Mouse (Mus musculus): ENCODE measurements around the gene Slc38a3. TPM values are rescaled to one million over a fixed set of nuclear protein-coding genes. Genes with fewer than 3 reads are reported as not detected.

The Slc38a3 gene
- 0.16 and 0.34 TPM in 2 replicates for polyA plus RNA-seq (2015; fragmentation: Nextera tagmentation; extraction: Ambion mirVana)

GRCm38 (mm10) chr9:107669480-107669945 is at the start of gene Slc38a3:
Gene Slc38a3, minus strand, starts transcription at chr9:107669530.

GRCm38 (mm10) chr9:107709697-107710483 is 40.6 kb upstream of the Slc38a3 start, which contains the start of gene Sema3f:
Gene Sema3f, minus strand, starts transcription at chr9:107710475.

GRCm38 (mm10) chr9:107679501-107679900 is 10.2 kb upstream of the Slc38a3 start, which contains the start of gene Gnat1:
Gene Gnat1, minus strand, starts transcription at chr9:107679712.

GRCm38 (mm10) chr9:107635279-107636028 is 33.9 kb downstream of the Slc38a3 start, which contains the start of gene Gnai2:
Gene Gnai2, minus strand, starts transcription at chr9:107635367.

GRCm38 (mm10) chr9:107608741-107609432 is 60.4 kb downstream of the Slc38a3 start, which contains the start of gene Sema3b:
Gene Sema3b, minus strand, starts transcription at chr9:107609229.

Other genes with a start within 250 kb of the Slc38a3 start
- 36.6 and 39.3 TPM in 2 replicates for gene Tmem115, start 135.6 kb downstream of the Slc38a3 start, polyA plus RNA-seq (2015; fragmentation: Nextera tagmentation; extraction: Ambion mirVana)
- gene Cyb561d2, start 127.3 kb downstream of the Slc38a3 start, polyA plus RNA-seq (2015; fragmentation: Nextera tagmentation; extraction: Ambion mirVana), result 16.3 and 17.5 TPM in 2 replicates
- 14.7 and 17.2 TPM in 2 replicates for gene Nprl2, start 127.3 kb downstream of the Slc38a3 start, polyA plus RNA-seq (2015; fragmentation: Nextera tagmentation; extraction: Ambion mirVana)
- gene Zmynd10, start 122.2 kb downstream of the Slc38a3 start, polyA plus RNA-seq (2015; fragmentation: Nextera tagmentation; extraction: Ambion mirVana), result 0.44 and 0.52 TPM in 2 replicates
- 61.6 and 67.2 TPM in 2 replicates for gene Rassf1, start 118.0 kb downstream of the Slc38a3 start, polyA plus RNA-seq (2015; fragmentation: Nextera tagmentation; extraction: Ambion mirVana)
- gene Tusc2, start 106.3 kb downstream of the Slc38a3 start, polyA plus RNA-seq (2015; fragmentation: Nextera tagmentation; extraction: Ambion mirVana), result 30.8 and 32.6 TPM in 2 replicates
- gene Hyal2, start 101.6 kb downstream of the Slc38a3 start, polyA plus RNA-seq (2015; fragmentation: Nextera tagmentation; extraction: Ambion mirVana), result 37.4 and 43.1 TPM in 2 replicates
- 6.4 and 7.9 TPM in 2 replicates for gene Hyal1, start 92.6 kb downstream of the Slc38a3 start, polyA plus RNA-seq (2015; fragmentation: Nextera tagmentation; extraction: Ambion mirVana)
- 9.7 and 14.0 TPM in 2 replicates for gene Naa80, start 90.6 kb downstream of the Slc38a3 start, polyA plus RNA-seq (2015; fragmentation: Nextera tagmentation; extraction: Ambion mirVana)
- gene Hyal3, start 88.7 kb downstream of the Slc38a3 start, polyA plus RNA-seq (2015; fragmentation: Nextera tagmentation; extraction: Ambion mirVana), result 0.60 and 0.61 TPM in 2 replicates
- 21.9 and 26.4 TPM in 2 replicates for gene Ifrd2, start 81.9 kb downstream of the Slc38a3 start, polyA plus RNA-seq (2015; fragmentation: Nextera tagmentation; extraction: Ambion mirVana)
- 12.9 and 15.9 TPM in 2 replicates for gene Sema3b, start 60.3 kb downstream of the Slc38a3 start, polyA plus RNA-seq (2015; fragmentation: Nextera tagmentation; extraction: Ambion mirVana)
- gene Gnai2, start 34.2 kb downstream of the Slc38a3 start, polyA plus RNA-seq (2015; fragmentation: Nextera tagmentation; extraction: Ambion mirVana), result 285 and 303 TPM in 2 replicates
- 0.45 and 0.63 TPM in 2 replicates for gene Gnat1, start 10.2 kb upstream of the Slc38a3 start, polyA plus RNA-seq (2015; fragmentation: Nextera tagmentation; extraction: Ambion mirVana)
- gene Sema3f, start 40.9 kb upstream of the Slc38a3 start, polyA plus RNA-seq (2015; fragmentation: Nextera tagmentation; extraction: Ambion mirVana), result 10.7 and 12.1 TPM in 2 replicates
- 81.2 and 82.1 TPM in 2 replicates for gene Rbm5, start 101.5 kb upstream of the Slc38a3 start, polyA plus RNA-seq (2015; fragmentation: Nextera tagmentation; extraction: Ambion mirVana)
- gene Rbm6, start 203.7 kb upstream of the Slc38a3 start, polyA plus RNA-seq (2015; fragmentation: Nextera tagmentation; extraction: Ambion mirVana), result 31.5 and 34.2 TPM in 2 replicates
- gene Mon1a, start 218.6 kb upstream of the Slc38a3 start, polyA plus RNA-seq (2015; fragmentation: Nextera tagmentation; extraction: Ambion mirVana), result 10.4 and 11.5 TPM in 2 replicates
- 7.8 and 9.4 TPM in 2 replicates for gene Mst1r, start 237.3 kb upstream of the Slc38a3 start, polyA plus RNA-seq (2015; fragmentation: Nextera tagmentation; extraction: Ambion mirVana)